Mouse (Mus musculus): ENCODE data around the gene Vps4a. TPM values are rescaled to one million over a fixed set of nuclear protein-coding genes. Genes with fewer than 3 reads are reported as not detected.
A peak's percentile ranks its signal among the peaks of the same experiment; 100 is the strongest.
"Not testable (repeated sequence)": the region's sequence is repeated elsewhere in the genome, so short reads cannot be mapped to it uniquely, and the experiment has no call there.

Gene Vps4a
- total RNA-seq, 1 experiment, result 24.1 TPM

- TF ChIP-seq ZC3H11A (IDR thresholded peaks at IDR 0.05; ENCODE audit: borderline replicate concordance, low read depth, low read length), result no peak
- TF ChIP-seq HCFC1 (IDR thresholded peaks at IDR 0.05; ENCODE audit: borderline replicate concordance, insufficient read depth, low read length), result no peak
- TF ChIP-seq MAFK (IDR thresholded peaks at IDR 0.05; ENCODE audit: insufficient read depth, low read depth, low read length), result no peak
- TF ChIP-seq CHD2 (IDR thresholded peaks at IDR 0.05; ENCODE audit: low read depth, low read length), result no peak
- TF ChIP-seq ZNF384 (IDR thresholded peaks at IDR 0.05; ENCODE audit: low read depth, low read length), result no peak
- in situ Hi-C loops (cut with MboI; ENCODE audit: low sequenced_read_pairs in 2 of 2, unreplicated experiment in 2 of 2), result no loop called here
- Histone ChIP-seq H3K27ac (ENCODE audit: insufficient read depth, low read depth, low read length, poor library complexity, severe bottlenecking) (no peak overlapping the region), H3K4me1 (ENCODE audit: control insufficient read depth in 2 of 2, insufficient read depth in 2 of 2, low read length in 2 of 2, poor library complexity in 1 of 2) (peaks cover 0 to 2% of the 10 kb centered on the region in 2 experiments; a peak in 1 of 4 replicates), H3K36me3 (ENCODE audit: control insufficient read depth, insufficient read depth, low read length, poor library complexity, severe bottlenecking) (no peaks in the 10 kb centered on the region; the same call in 1 of the 2 replicates), H3K9me3 (ENCODE audit: control insufficient read depth, insufficient read depth, low read depth, low read length) (no peaks in the 10 kb centered on the region), H3K9ac (ENCODE audit: insufficient read depth, low read depth, low read length, poor library complexity, severe bottlenecking) (no peak overlapping the region), H3K4me3 (ENCODE audit: insufficient read depth in 1 of 2, low read depth in 1 of 2, low read length in 2 of 2, poor library complexity in 1 of 2, severe bottlenecking in 1 of 2) (no peak overlapping the region)
- no peak for DNase-seq (ENCODE audit: low read depth, low spot score)
These were observed 964 bp upstream of the Vps4a start for GRCm38 (mm10) chr8:107030058-107030457.

GRCm38 (mm10) chr8:107031577-107032090, 612 bp downstream of the Vps4a start:
- no peak for TF ChIP-seq CHD2 (IDR thresholded peaks at IDR 0.05; ENCODE audit: low read depth, low read length)
- TF ChIP-seq ZNF384 (IDR thresholded peaks at IDR 0.05; ENCODE audit: low read depth, low read length), result no peak
- no peak for TF ChIP-seq ZC3H11A (IDR thresholded peaks at IDR 0.05; ENCODE audit: borderline replicate concordance, low read depth, low read length)
- TF ChIP-seq HCFC1 (IDR thresholded peaks at IDR 0.05; ENCODE audit: borderline replicate concordance, insufficient read depth, low read length), result no peak
- no peak for TF ChIP-seq MAFK (IDR thresholded peaks at IDR 0.05; ENCODE audit: insufficient read depth, low read depth, low read length)
- Histone ChIP-seq H3K27ac (ENCODE audit: insufficient read depth, low read depth, low read length, poor library complexity, severe bottlenecking) (no peak overlapping the region), H3K36me3 (ENCODE audit: control insufficient read depth, insufficient read depth, low read length, poor library complexity, severe bottlenecking) (no peaks in the 10 kb centered on the region; the same call in 1 of the 2 replicates), H3K4me3 (ENCODE audit: insufficient read depth in 1 of 2, low read depth in 1 of 2, low read length in 2 of 2, poor library complexity in 1 of 2, severe bottlenecking in 1 of 2) (peak overlapping the region; percentile 94 to 99), H3K9ac (ENCODE audit: insufficient read depth, low read depth, low read length, poor library complexity, severe bottlenecking) (peak overlapping the region; percentile 88), H3K4me1 (ENCODE audit: control insufficient read depth in 2 of 2, insufficient read depth in 2 of 2, low read length in 2 of 2, poor library complexity in 1 of 2) (peaks cover 0 to 2% of the 10 kb centered on the region in 2 experiments; a peak in 1 of 4 replicates), H3K9me3 (ENCODE audit: control insufficient read depth, insufficient read depth, low read depth, low read length) (no peaks in the 10 kb centered on the region)
- no peak for DNase-seq (ENCODE audit: low read depth, low spot score)
- in situ Hi-C loops (cut with MboI; ENCODE audit: low sequenced_read_pairs in 2 of 2, unreplicated experiment in 2 of 2), result no loop called here

DNA sequence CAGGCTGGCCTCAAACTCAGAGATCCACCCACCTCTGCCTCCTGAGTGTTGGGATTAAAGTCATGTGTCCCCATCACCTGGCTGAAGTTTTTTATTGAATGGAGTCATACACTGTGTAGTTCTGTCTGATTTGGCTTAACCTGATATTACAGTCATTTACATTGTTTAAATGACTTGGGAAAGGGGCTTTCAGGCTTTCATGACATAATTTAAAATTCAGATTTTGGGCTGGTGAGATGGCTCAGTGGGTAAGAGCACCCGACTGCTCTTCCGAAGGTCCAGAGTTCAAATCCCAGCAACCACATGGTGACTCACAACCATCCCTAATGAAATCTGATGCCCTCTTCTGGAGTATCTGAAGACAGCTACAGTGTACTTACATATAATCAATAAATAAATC, 2.6 kb downstream of the Vps4a start:
- H3K4me3 ChIP-seq (ENCODE audit: insufficient read depth in 1 of 2, low read depth in 1 of 2, low read length in 2 of 2, poor library complexity in 1 of 2, severe bottlenecking in 1 of 2); H3K4me1 ChIP-seq (ENCODE audit: control insufficient read depth in 2 of 2, insufficient read depth in 2 of 2, low read length in 2 of 2, poor library complexity in 1 of 2); H3K9me3 ChIP-seq (ENCODE audit: control insufficient read depth, insufficient read depth, low read depth, low read length); in situ Hi-C loops (cut with MboI; ENCODE audit: low sequenced_read_pairs in 2 of 2, unreplicated experiment in 2 of 2); H3K36me3 ChIP-seq (ENCODE audit: control insufficient read depth, insufficient read depth, low read length, poor library complexity, severe bottlenecking); DNase-seq (ENCODE audit: low read depth, low spot score); H3K27ac ChIP-seq (ENCODE audit: insufficient read depth, low read depth, low read length, poor library complexity, severe bottlenecking); H3K9ac ChIP-seq (ENCODE audit: insufficient read depth, low read depth, low read length, poor library complexity, severe bottlenecking): not testable (repeated sequence)

- DNase-seq (ENCODE audit: low read depth, low spot score), result no peak
- in situ Hi-C loops (cut with MboI; ENCODE audit: low sequenced_read_pairs in 2 of 2, unreplicated experiment in 2 of 2), result no loop called here
- TF ChIP-seq CHD2 (IDR thresholded peaks at IDR 0.05; ENCODE audit: low read depth, low read length) (no peak), ZC3H11A (IDR thresholded peaks at IDR 0.05; ENCODE audit: borderline replicate concordance, low read depth, low read length) (no peak), ZNF384 (IDR thresholded peaks at IDR 0.05; ENCODE audit: low read depth, low read length) (no peak), MAFK (IDR thresholded peaks at IDR 0.05; ENCODE audit: insufficient read depth, low read depth, low read length) (no peak), HCFC1 (IDR thresholded peaks at IDR 0.05; ENCODE audit: borderline replicate concordance, insufficient read depth, low read length) (no peak)
- no peak overlapping the region for H3K9ac ChIP-seq (ENCODE audit: insufficient read depth, low read depth, low read length, poor library complexity, severe bottlenecking)
- no peaks in the 10 kb centered on the region for H3K9me3 ChIP-seq (ENCODE audit: control insufficient read depth, insufficient read depth, low read depth, low read length)
- no peak overlapping the region for H3K27ac ChIP-seq (ENCODE audit: insufficient read depth, low read depth, low read length, poor library complexity, severe bottlenecking)
- H3K36me3 ChIP-seq (ENCODE audit: control insufficient read depth, insufficient read depth, low read length, poor library complexity, severe bottlenecking), result no peaks in the 10 kb centered on the region; the same call in 1 of the 2 replicates
- no peak overlapping the region for H3K4me3 ChIP-seq (ENCODE audit: insufficient read depth in 1 of 2, low read depth in 1 of 2, low read length in 2 of 2, poor library complexity in 1 of 2, severe bottlenecking in 1 of 2)
- peaks cover 0 to 2% of the 10 kb centered on the region in 2 experiments; a peak in 2 of 4 replicates for H3K4me1 ChIP-seq (ENCODE audit: control insufficient read depth in 2 of 2, insufficient read depth in 2 of 2, low read length in 2 of 2, poor library complexity in 1 of 2)
These were observed 4.6 kb downstream of the Vps4a start for GRCm38 (mm10) chr8:107035641-107036040.

DNA sequence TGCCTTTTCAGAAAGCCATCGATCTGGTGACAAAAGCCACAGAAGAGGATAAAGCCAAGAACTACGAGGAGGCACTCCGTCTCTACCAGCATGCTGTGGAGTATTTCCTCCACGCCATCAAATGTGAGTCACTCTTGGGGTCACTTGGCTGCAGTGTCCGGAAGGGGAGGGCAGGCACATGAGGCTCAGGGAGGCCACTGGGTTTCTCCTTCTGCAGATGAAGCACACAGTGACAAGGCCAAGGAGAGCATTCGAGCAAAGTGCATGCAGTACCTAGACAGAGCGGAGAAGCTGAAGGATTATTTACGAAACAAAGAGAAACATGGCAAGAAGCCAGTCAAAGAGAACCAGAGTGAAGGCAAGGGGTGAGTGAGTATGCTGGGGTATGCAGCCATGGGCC, 5.6 kb downstream of the Vps4a start:
- in situ Hi-C loops (cut with MboI; ENCODE audit: low sequenced_read_pairs in 2 of 2, unreplicated experiment in 2 of 2), result no loop called here

More for the DNA sequence above, 5.6 kb downstream of the Vps4a start:
- Histone ChIP-seq H3K9me3 (ENCODE audit: control insufficient read depth, insufficient read depth, low read depth, low read length) (no peaks in the 10 kb centered on the region), H3K4me3 (ENCODE audit: insufficient read depth in 1 of 2, low read depth in 1 of 2, low read length in 2 of 2, poor library complexity in 1 of 2, severe bottlenecking in 1 of 2) (no peak overlapping the region), H3K36me3 (ENCODE audit: control insufficient read depth, insufficient read depth, low read length, poor library complexity, severe bottlenecking) (no peaks in the 10 kb centered on the region; the same call in 1 of the 2 replicates), H3K4me1 (ENCODE audit: control insufficient read depth in 2 of 2, insufficient read depth in 2 of 2, low read length in 2 of 2, poor library complexity in 1 of 2) (peaks cover 0 to 4% of the 10 kb centered on the region in 2 experiments; a peak in 2 of 4 replicates), H3K9ac (ENCODE audit: insufficient read depth, low read depth, low read length, poor library complexity, severe bottlenecking) (no peak overlapping the region), H3K27ac (ENCODE audit: insufficient read depth, low read depth, low read length, poor library complexity, severe bottlenecking) (no peak overlapping the region)
- TF ChIP-seq HCFC1 (IDR thresholded peaks at IDR 0.05; ENCODE audit: borderline replicate concordance, insufficient read depth, low read length) (no peak), ZC3H11A (IDR thresholded peaks at IDR 0.05; ENCODE audit: borderline replicate concordance, low read depth, low read length) (no peak), CHD2 (IDR thresholded peaks at IDR 0.05; ENCODE audit: low read depth, low read length) (no peak), ZNF384 (IDR thresholded peaks at IDR 0.05; ENCODE audit: low read depth, low read length) (no peak), MAFK (IDR thresholded peaks at IDR 0.05; ENCODE audit: insufficient read depth, low read depth, low read length) (no peak)
- no peak for DNase-seq (ENCODE audit: low read depth, low spot score)
